Mouse (Mus musculus): ENCODE results near the gene Mfsd1. TPM values are rescaled to one million over a fixed set of nuclear protein-coding genes. Genes with fewer than 3 reads are reported as not detected.

The Mfsd1 gene
- polyA plus RNA-seq, 1 experiment from 2014 or later = 47.8 TPM

Other genes with a start within 250 kb of the Mfsd1 start
- gene Mlf1, start 208.6 kb upstream of the Mfsd1 start, polyA plus RNA-seq (2016; fragmentation: Nextera tagmentation; extraction: Ambion mirVana) = 28.8 and 32.6 TPM in 2 replicates
- not detected in 2 replicates for gene Gm17402, start 207.6 kb upstream of the Mfsd1 start, polyA plus RNA-seq (2016; fragmentation: Nextera tagmentation; extraction: Ambion mirVana)
- 86.5 and 121 TPM in 2 replicates for gene Gfm1, start 152.6 kb upstream of the Mfsd1 start, polyA plus RNA-seq (2016; fragmentation: Nextera tagmentation; extraction: Ambion mirVana)
- 50.5 and 62.0 TPM in 2 replicates for gene Lxn, start 118.8 kb upstream of the Mfsd1 start, polyA plus RNA-seq (2016; fragmentation: Nextera tagmentation; extraction: Ambion mirVana)
- gene Rarres1, start 67.2 kb upstream of the Mfsd1 start, polyA plus RNA-seq (2016; fragmentation: Nextera tagmentation; extraction: Ambion mirVana) = 1.4 and 2.4 TPM in 2 replicates